Mouse (Mus musculus): ENCODE measurements around the gene Sesn1. TPM values are rescaled to one million over a fixed set of nuclear protein-coding genes. Genes with fewer than 3 reads are reported as not detected.

Sesn1 gene
- polyA plus RNA-seq, 1 experiment from 2014 or later: 32.7 TPM

DNA sequence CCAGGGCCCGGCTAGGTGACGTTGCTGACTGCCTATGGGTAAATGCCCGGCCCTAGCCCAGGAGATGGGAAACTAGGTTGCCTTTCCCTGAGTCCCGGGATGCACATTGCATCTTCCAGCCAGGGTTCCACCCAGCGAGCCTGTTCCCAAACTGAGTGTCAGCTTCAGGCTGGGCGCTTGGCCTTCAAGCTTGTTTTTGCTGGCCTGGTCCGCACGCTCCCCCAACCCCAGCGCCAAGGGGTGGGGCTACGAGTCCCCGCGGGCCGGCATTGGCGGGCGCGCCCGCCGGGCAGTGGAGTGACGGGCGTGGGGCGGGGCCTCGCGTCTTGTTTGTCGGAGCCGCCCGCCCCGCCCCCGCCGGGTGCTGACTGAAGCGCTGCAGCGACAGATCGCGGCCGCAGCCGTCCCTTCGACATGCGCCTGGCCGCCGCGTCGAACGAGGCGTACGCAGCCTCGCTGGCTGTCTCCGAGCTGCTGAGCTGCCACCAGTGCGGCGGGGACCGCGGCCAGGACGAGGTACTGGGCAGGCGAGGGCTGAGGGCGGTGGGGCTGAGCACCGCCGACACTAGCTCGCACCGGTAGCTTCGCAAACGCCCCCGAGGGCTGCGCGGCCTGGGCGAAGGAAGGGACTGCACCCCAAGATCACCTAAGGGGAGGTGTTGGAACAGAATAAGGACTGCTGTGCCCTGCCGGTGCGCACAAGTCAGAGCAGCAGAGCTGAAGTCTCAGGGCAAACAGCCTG, 77.5 kb downstream of the Sesn1 start:
- Histone ChIP-seq H3K36me3 (ENCODE audit: control insufficient read depth, insufficient read depth, low read length) (no peaks in the 10 kb centered on the region), H3K27ac (ENCODE audit: low read depth) (peak overlapping the region; percentile 88), H3K4me1 (replicated peaks; ENCODE audit: control insufficient read depth, insufficient read depth, low read length) (peaks cover 7% of the 10 kb centered on the region; the same call in 1 of the 2 replicates), H3K9ac (ENCODE audit: low read length) (peak overlapping the region; percentile 76), H3K27me3 (replicated peaks; ENCODE audit: control insufficient read depth, insufficient read depth, low read length) (no peaks in the 10 kb centered on the region), H3K4me3 (ENCODE audit: low read depth, low read length) (peak overlapping the region; percentile 72), H3K9me3 (ENCODE audit: control insufficient read depth, low read length) (no peaks in the 10 kb centered on the region), H3K4me2 (ENCODE audit: low read length) (peak overlapping the region; percentile 60)
- ATAC-seq (replicated peaks; ENCODE audit: low FRiP score, low TSS enrichment, low read depth) (peak; percentile 97), DNase-seq (ENCODE audit: low spot score) (peak; percentile 96)
- under 1% methylated on average over 65 of the region's 65 CpGs for WGBS

DNA sequence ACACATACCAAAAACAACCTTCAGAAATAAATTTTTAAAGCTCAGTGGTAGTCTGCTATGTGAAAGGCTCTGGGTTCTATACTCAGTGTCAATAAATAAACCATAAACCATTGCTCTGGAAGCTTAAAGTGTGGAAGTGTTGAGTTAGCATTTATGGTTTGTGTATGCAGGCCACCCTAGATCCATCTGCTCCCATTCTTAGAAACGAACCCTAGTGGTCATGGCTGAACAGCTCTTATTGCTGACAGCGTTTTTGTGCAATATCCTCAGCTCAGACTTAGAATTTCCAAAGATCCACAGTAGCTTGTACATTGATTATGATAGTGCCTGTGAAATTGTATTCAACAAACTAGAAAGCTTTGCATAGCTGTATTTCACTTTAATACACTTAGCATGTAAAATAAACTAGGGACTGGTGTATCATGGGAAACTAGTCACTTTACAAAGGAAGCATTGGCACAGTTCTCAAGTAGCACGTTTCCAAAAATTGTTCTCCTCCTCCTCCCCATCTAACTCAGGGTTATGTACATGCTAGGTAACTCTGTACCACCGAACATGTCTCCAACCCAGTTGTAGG, 78.7 kb downstream of the Sesn1 start:
- H3K27me3 ChIP-seq (replicated peaks; ENCODE audit: control insufficient read depth, insufficient read depth, low read length): no peaks in the 10 kb centered on the region
- no peaks in the 10 kb centered on the region for H3K36me3 ChIP-seq (ENCODE audit: control insufficient read depth, insufficient read depth, low read length)
- H3K4me2 ChIP-seq (ENCODE audit: low read length): peak overlapping the region; percentile 60
- H3K4me1 ChIP-seq (replicated peaks; ENCODE audit: control insufficient read depth, insufficient read depth, low read length): peaks cover 7% of the 10 kb centered on the region
- H3K9ac ChIP-seq (ENCODE audit: low read length): no peak overlapping the region
- 37% methylated on average over 4 of the region's 4 CpGs for WGBS
- H3K27ac ChIP-seq (ENCODE audit: low read depth): no peak overlapping the region
- no peak for DNase-seq (ENCODE audit: low spot score)
- no peaks in the 10 kb centered on the region for H3K9me3 ChIP-seq (ENCODE audit: control insufficient read depth, low read length)
- no peak for ATAC-seq (replicated peaks; ENCODE audit: low FRiP score, low TSS enrichment, low read depth)
- H3K4me3 ChIP-seq (ENCODE audit: low read depth, low read length): peak overlapping the region; percentile 72; the same call in 1 of the 2 replicates

DNA sequence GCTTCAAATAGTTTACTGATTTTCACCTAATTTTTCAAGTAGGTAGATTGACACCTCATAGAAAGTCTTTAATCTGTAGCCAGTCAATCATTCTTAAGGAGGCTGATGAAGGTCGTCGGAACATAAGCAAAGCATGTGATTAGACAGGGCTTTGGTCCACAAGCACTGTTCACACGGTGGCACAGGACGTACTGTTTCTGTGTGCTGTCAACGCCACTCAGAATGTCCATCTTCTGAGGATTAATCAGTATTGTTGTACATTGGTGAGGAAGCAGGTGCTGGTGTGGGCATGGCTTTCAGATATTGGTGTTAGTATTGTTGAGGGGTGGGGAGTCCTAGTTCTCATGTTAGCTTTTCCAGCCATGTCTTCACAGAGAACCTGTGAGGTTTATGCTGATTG, 79.8 kb downstream of the Sesn1 start:
- ATAC-seq (replicated peaks; ENCODE audit: low FRiP score, low TSS enrichment, low read depth): no peak
- Histone ChIP-seq H3K27me3 (replicated peaks; ENCODE audit: control insufficient read depth, insufficient read depth, low read length) (no peaks in the 10 kb centered on the region), H3K9ac (ENCODE audit: low read length) (no peak overlapping the region), H3K4me3 (ENCODE audit: low read depth, low read length) (no peak overlapping the region), H3K27ac (ENCODE audit: low read depth) (no peak overlapping the region), H3K9me3 (ENCODE audit: control insufficient read depth, low read length) (no peaks in the 10 kb centered on the region), H3K4me1 (replicated peaks; ENCODE audit: control insufficient read depth, insufficient read depth, low read length) (peaks cover 15% of the 10 kb centered on the region), H3K4me2 (ENCODE audit: low read length) (no peak overlapping the region), H3K36me3 (ENCODE audit: control insufficient read depth, insufficient read depth, low read length) (no peaks in the 10 kb centered on the region)
- WGBS: 78% methylated on average over 5 of the region's 5 CpGs
- no peak for DNase-seq (ENCODE audit: low spot score)

DNA sequence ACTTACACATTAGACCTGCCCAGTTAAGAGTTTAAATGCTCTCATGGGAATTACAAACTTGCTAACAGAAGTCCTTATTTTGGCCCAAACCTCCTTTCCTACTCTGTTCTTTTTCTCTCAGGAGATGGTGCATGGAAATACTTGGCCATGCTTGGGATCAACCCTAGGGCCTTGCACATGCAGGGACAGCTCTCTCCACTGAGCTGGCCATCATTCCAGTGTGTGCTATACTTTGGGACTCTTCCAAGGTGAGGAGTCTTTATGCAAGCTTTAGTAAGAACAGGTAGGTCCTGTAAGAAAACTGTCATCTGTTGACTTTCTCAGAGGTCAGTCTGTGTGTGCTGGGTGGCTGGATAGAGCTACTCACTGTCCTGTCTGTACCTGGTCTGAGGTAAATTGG, 80.8 kb downstream of the Sesn1 start:
- no peaks in the 10 kb centered on the region for H3K9me3 ChIP-seq (ENCODE audit: control insufficient read depth, low read length)
- H3K4me1 ChIP-seq (replicated peaks; ENCODE audit: control insufficient read depth, insufficient read depth, low read length): peaks cover 17% of the 10 kb centered on the region
- H3K27me3 ChIP-seq (replicated peaks; ENCODE audit: control insufficient read depth, insufficient read depth, low read length): no peaks in the 10 kb centered on the region
- no peak overlapping the region for H3K27ac ChIP-seq (ENCODE audit: low read depth)
- no peak for ATAC-seq (replicated peaks; ENCODE audit: low FRiP score, low TSS enrichment, low read depth)
- H3K36me3 ChIP-seq (ENCODE audit: control insufficient read depth, insufficient read depth, low read length): no peaks in the 10 kb centered on the region
- H3K9ac ChIP-seq (ENCODE audit: low read length): no peak overlapping the region
- H3K4me2 ChIP-seq (ENCODE audit: low read length): no peak overlapping the region
- peak; percentile 31 for DNase-seq (ENCODE audit: low spot score)
- no peak overlapping the region for H3K4me3 ChIP-seq (ENCODE audit: low read depth, low read length)

DNA sequence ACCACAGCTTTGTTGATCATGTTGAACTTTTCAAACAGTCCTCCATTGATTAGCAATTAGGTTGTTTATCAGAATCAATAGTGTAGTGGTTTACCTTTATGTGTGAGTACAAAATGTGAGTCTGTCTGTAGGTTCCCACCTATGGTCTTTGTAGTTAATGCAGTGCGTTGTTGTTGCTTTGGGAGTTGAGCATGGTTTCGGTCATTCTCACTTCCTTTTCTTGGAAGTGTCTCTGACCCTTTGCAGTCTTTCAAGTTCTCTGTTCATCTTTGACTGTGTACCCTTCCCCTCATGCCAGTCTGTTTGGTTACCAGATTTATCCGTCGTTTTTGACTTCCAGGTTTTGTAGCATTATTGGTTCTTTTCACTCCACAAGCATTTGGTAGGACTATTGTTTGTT, 81.6 kb downstream of the Sesn1 start:
- Histone ChIP-seq H3K36me3 (ENCODE audit: control insufficient read depth, insufficient read depth, low read length) (peaks cover 5% of the 10 kb centered on the region; the same call in 1 of the 2 replicates), H3K27ac (ENCODE audit: low read depth) (no peak overlapping the region), H3K4me1 (replicated peaks; ENCODE audit: control insufficient read depth, insufficient read depth, low read length) (peaks cover 17% of the 10 kb centered on the region), H3K9me3 (ENCODE audit: control insufficient read depth, low read length) (no peaks in the 10 kb centered on the region), H3K4me3 (ENCODE audit: low read depth, low read length) (no peak overlapping the region), H3K27me3 (replicated peaks; ENCODE audit: control insufficient read depth, insufficient read depth, low read length) (no peaks in the 10 kb centered on the region), H3K4me2 (ENCODE audit: low read length) (no peak overlapping the region), H3K9ac (ENCODE audit: low read length) (no peak overlapping the region)
- DNase-seq (ENCODE audit: low spot score) (no peak), ATAC-seq (replicated peaks; ENCODE audit: low FRiP score, low TSS enrichment, low read depth) (no peak)
- WGBS: 85% methylated on average over 4 of the region's 4 CpGs

DNA sequence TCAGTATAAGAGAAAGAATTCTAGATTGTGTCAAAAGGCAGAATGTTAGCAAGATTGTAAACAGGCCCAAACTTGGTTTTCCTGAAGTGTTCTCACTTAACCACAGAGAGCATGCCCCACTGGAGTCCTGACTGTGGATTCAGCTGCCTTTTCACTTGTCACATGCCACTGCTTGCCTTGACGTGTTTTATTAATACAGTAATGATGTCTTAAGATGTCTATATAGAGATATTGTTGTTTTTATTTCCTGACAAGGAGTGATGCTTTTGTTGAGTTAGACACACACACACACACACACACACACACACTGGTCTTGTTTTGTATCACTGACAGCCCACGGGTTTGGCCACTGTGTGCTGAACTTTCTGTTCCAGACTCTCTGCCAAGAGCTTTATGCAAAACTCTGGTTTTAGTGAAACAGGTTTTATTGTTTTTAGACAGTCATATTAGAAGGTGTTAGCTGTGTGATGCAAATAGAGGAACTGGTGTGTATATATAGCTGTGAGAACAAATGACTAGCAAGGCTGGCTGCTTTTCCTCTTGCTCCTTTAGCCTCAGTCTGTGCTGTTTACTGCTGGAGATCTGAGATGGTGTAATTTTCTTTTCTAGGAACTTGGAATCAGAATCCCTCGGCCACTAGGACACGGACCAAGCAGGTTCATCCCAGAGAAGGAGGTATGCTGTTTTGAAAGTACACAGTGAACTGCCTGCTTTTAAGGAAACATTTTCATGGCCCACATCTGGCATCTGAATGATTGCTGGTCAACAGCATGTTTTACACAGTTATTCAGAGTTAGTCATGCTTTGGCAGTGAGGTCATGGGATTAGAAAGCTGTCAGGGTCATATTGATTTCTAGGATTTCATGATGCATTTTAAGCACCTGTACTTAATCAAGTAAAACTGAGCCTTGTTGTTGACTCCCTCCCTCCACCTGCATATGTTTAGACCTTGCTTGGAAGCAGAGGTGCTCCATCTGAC, 84.0 kb downstream of the Sesn1 start:
- ATAC-seq (replicated peaks; ENCODE audit: low FRiP score, low TSS enrichment, low read depth) (no peak), DNase-seq (ENCODE audit: low spot score) (peak; percentile 49)
- Histone ChIP-seq H3K36me3 (ENCODE audit: control insufficient read depth, insufficient read depth, low read length) (peaks cover 20% of the 10 kb centered on the region), H3K9ac (ENCODE audit: low read length) (no peak overlapping the region), H3K4me2 (ENCODE audit: low read length) (no peak overlapping the region), H3K4me1 (replicated peaks; ENCODE audit: control insufficient read depth, insufficient read depth, low read length) (peaks cover 13% of the 10 kb centered on the region), H3K27me3 (replicated peaks; ENCODE audit: control insufficient read depth, insufficient read depth, low read length) (no peaks in the 10 kb centered on the region), H3K4me3 (ENCODE audit: low read depth, low read length) (no peak overlapping the region), H3K9me3 (ENCODE audit: control insufficient read depth, low read length) (no peaks in the 10 kb centered on the region), H3K27ac (ENCODE audit: low read depth) (no peak overlapping the region)
- 40% methylated on average over 4 of the region's 4 CpGs for WGBS

DNA sequence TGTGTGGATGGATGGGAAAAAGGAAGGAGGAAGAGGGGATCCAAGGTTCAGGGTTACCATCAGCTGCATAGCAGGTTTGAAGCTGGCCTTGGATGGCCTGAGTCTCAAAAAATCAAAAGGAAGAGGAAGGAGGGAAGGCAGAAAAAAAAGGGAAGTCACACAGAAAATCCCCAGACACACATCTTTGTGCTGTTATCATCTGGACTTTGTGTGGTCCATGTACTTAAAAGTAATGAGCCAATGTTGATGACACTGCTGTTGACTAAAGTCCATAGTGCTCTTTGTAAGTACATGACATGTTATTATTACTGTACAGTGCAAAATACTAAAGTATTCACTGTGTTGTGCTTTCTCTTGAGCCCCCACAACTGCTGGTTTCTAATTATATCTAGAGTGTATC, 86.7 kb downstream of the Sesn1 start:
- H3K27ac ChIP-seq (ENCODE audit: low read depth): no peak overlapping the region
- no peak for DNase-seq (ENCODE audit: low spot score)
- H3K9ac ChIP-seq (ENCODE audit: low read length): no peak overlapping the region
- H3K4me1 ChIP-seq (replicated peaks; ENCODE audit: control insufficient read depth, insufficient read depth, low read length): peaks cover 13% of the 10 kb centered on the region
- H3K9me3 ChIP-seq (ENCODE audit: control insufficient read depth, low read length): no peaks in the 10 kb centered on the region
- H3K36me3 ChIP-seq (ENCODE audit: control insufficient read depth, insufficient read depth, low read length): peaks cover 32% of the 10 kb centered on the region
- no peaks in the 10 kb centered on the region for H3K27me3 ChIP-seq (replicated peaks; ENCODE audit: control insufficient read depth, insufficient read depth, low read length)
- H3K4me2 ChIP-seq (ENCODE audit: low read length): no peak overlapping the region
- ATAC-seq (replicated peaks; ENCODE audit: low FRiP score, low TSS enrichment, low read depth): no peak
- no peak overlapping the region for H3K4me3 ChIP-seq (ENCODE audit: low read depth, low read length)

DNA sequence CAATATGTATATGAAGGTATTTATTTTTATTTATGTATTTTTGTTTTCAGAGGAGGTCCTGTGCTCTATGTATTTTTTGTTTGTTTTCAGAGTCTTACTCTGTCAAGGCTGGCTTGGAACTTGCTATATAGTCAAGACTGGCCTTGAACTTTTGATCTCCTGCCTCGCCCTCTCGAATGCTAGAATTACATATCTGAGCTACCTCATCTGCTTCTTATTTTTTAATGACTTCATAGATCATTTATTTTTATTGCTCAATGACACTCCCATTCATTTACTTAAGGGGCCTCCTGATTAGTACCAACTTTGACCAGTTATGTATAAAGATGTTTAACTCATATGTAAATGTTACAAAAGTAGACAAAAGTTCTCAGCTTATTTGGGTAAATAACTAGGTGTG, 87.1 kb downstream of the Sesn1 start:
- Histone ChIP-seq H3K27me3 (replicated peaks; ENCODE audit: control insufficient read depth, insufficient read depth, low read length) (no peaks in the 10 kb centered on the region), H3K27ac (ENCODE audit: low read depth) (no peak overlapping the region), H3K9ac (ENCODE audit: low read length) (no peak overlapping the region), H3K4me2 (ENCODE audit: low read length) (no peak overlapping the region), H3K4me1 (replicated peaks; ENCODE audit: control insufficient read depth, insufficient read depth, low read length) (peaks cover 13% of the 10 kb centered on the region), H3K36me3 (ENCODE audit: control insufficient read depth, insufficient read depth, low read length) (peaks cover 32% of the 10 kb centered on the region), H3K9me3 (ENCODE audit: control insufficient read depth, low read length) (no peaks in the 10 kb centered on the region), H3K4me3 (ENCODE audit: low read depth, low read length) (no peak overlapping the region)
- 66% methylated on average over 2 of the region's 2 CpGs for WGBS
- no peak for ATAC-seq (replicated peaks; ENCODE audit: low FRiP score, low TSS enrichment, low read depth)
- DNase-seq (ENCODE audit: low spot score): no peak

All from intestine, embryonic 14.5 days (tissue).